Mouse (Mus musculus): Measurements from ENCODE around the gene Pard6b.
"Not testable (repeated sequence)": the region's sequence is repeated elsewhere in the genome, so short reads cannot be mapped to it uniquely, and the experiment has no call there.

- not testable (repeated sequence) for TF ChIP-seq CTCF (IDR thresholded peaks at IDR 0.05 in 2 of 3, conservative IDR thresholded peaks at IDR 0.05 in 1 of 3; ENCODE audit: control insufficient read depth in 1 of 3, insufficient read depth in 1 of 3, low read depth in 2 of 3, low read length in 3 of 3, poor library complexity in 1 of 3, severe bottlenecking in 1 of 3); JUND (IDR thresholded peaks at IDR 0.05; ENCODE audit: low read depth, low read length); HCFC1 (IDR thresholded peaks at IDR 0.05; ENCODE audit: low read depth, low read length); USF2 (IDR thresholded peaks at IDR 0.05; ENCODE audit: borderline replicate concordance in 1 of 2, insufficient read depth in 1 of 2, low read depth in 1 of 2, low read length in 2 of 2); USF1 (IDR thresholded peaks at IDR 0.05; ENCODE audit: low read depth, low read length); NELFE (IDR thresholded peaks at IDR 0.05; ENCODE audit: low read depth, low read length); MAZ (IDR thresholded peaks at IDR 0.05; ENCODE audit: low read depth, low read length)
Observed at GRCm38 (mm10) chr2:168057876-168058275, 22.9 kb upstream of the Pard6b start.

Measured in MEL (cell line).